Mouse (Mus musculus): ENCODE data around the gene Sfmbt2.
A peak's percentile ranks its signal among the peaks of the same experiment; 100 is the strongest.

Gene Sfmbt2

GRCm38 (mm10) chr2:10372776-10373507, 2.6 kb downstream of the Sfmbt2 start:
- no peak for DNase-seq (ENCODE audit: low spot score)

GRCm38 (mm10) chr2:10373508-10374206, 3.3 kb downstream of the Sfmbt2 start:
- DNase-seq (ENCODE audit: low spot score) = no peak

GRCm38 (mm10) chr2:10374207-10375023, 4.1 kb downstream of the Sfmbt2 start:
- peak; percentile 23 for DNase-seq (ENCODE audit: low spot score)

- no peak for DNase-seq (ENCODE audit: low spot score)
These were observed 4.7 kb downstream of the Sfmbt2 start for GRCm38 (mm10) chr2:10375024-10375372.

GRCm38 (mm10) chr2:10389988-10390387, 19.7 kb downstream of the Sfmbt2 start:
- no peak for DNase-seq (ENCODE audit: low spot score)

GRCm38 (mm10) chr2:10390791-10391190, 20.5 kb downstream of the Sfmbt2 start:
- DNase-seq (ENCODE audit: low spot score) = no peak

GRCm38 (mm10) chr2:10395143-10395542, 24.8 kb downstream of the Sfmbt2 start:
- no peak for DNase-seq (ENCODE audit: low spot score)

- no peak for DNase-seq (ENCODE audit: low spot score)
These were observed 27.5 kb downstream of the Sfmbt2 start for GRCm38 (mm10) chr2:10397790-10398189.

GRCm38 (mm10) chr2:10406151-10406550, 35.8 kb downstream of the Sfmbt2 start:
- DNase-seq (ENCODE audit: low spot score) = no peak

- DNase-seq (ENCODE audit: low spot score) = no peak
These were observed 39.1 kb downstream of the Sfmbt2 start for GRCm38 (mm10) chr2:10409422-10409821.

- no peak for DNase-seq (ENCODE audit: low spot score)
These were observed 39.8 kb downstream of the Sfmbt2 start for GRCm38 (mm10) chr2:10410069-10410468.

GRCm38 (mm10) chr2:10420944-10421420, 50.7 kb downstream of the Sfmbt2 start:
- no peak for DNase-seq (ENCODE audit: low spot score)

GRCm38 (mm10) chr2:10437290-10437689, 67.0 kb downstream of the Sfmbt2 start:
- no peak for DNase-seq (ENCODE audit: low spot score)

GRCm38 (mm10) chr2:10441811-10442210, 71.5 kb downstream of the Sfmbt2 start:
- no peak for DNase-seq (ENCODE audit: low spot score)

GRCm38 (mm10) chr2:10453577-10453976, 83.3 kb downstream of the Sfmbt2 start:
- no peak for DNase-seq (ENCODE audit: low spot score)

GRCm38 (mm10) chr2:10458309-10458708, 88.0 kb downstream of the Sfmbt2 start:
- DNase-seq (ENCODE audit: low spot score) = no peak

GRCm38 (mm10) chr2:10516516-10516915, 146.2 kb downstream of the Sfmbt2 start:
- DNase-seq (ENCODE audit: low spot score) = no peak

GRCm38 (mm10) chr2:10521719-10522415, 151.6 kb downstream of the Sfmbt2 start:
- DNase-seq (ENCODE audit: low spot score) = no peak

- no peak for DNase-seq (ENCODE audit: low spot score)
These were observed 155.3 kb downstream of the Sfmbt2 start for GRCm38 (mm10) chr2:10525622-10526021.

- no peak for DNase-seq (ENCODE audit: low spot score)
These were observed 171.5 kb downstream of the Sfmbt2 start for GRCm38 (mm10) chr2:10541762-10542161.

GRCm38 (mm10) chr2:10542388-10542787, 172.1 kb downstream of the Sfmbt2 start:
- no peak for DNase-seq (ENCODE audit: low spot score)

- DNase-seq (ENCODE audit: low spot score) = no peak
These were observed 188.5 kb downstream of the Sfmbt2 start for GRCm38 (mm10) chr2:10558816-10559215.

Measured in urinary bladder, postnatal 14 days (tissue).